Mouse (Mus musculus) cerebellum, adult 9-10 months (tissue): ENCODE data around the gene Aldh1a2.

Source experiments
- DNase-seq: peaks from one replicate; pipeline ENCODE4 v3.0.0; 2022

The Aldh1a2 gene

GRCm38 (mm10) chr9:71290730-71291129 lies 75.1 kb downstream of the Aldh1a2 start:
- DNase-seq = no peak

GRCm38 (mm10) chr9:71295501-71295900 lies 79.9 kb downstream of the Aldh1a2 start:
- no peak for DNase-seq

GRCm38 (mm10) chr9:71303594-71303993 lies 88.0 kb downstream of the Aldh1a2 start:
- DNase-seq = no peak

GRCm38 (mm10) chr9:71307106-71307789 lies 91.7 kb downstream of the Aldh1a2 start:
- DNase-seq = no peak

- DNase-seq = no peak
Observed at GRCm38 (mm10) chr9:71315960-71316359, 100.4 kb downstream of the Aldh1a2 start.

- DNase-seq = no peak
Observed at GRCm38 (mm10) chr9:71317096-71317920, 101.7 kb downstream of the Aldh1a2 start.

- DNase-seq = no peak
Observed at GRCm38 (mm10) chr9:71317921-71318241, 102.3 kb downstream of the Aldh1a2 start.

- no peak for DNase-seq
Observed at GRCm38 (mm10) chr9:71319776-71320175, 104.2 kb downstream of the Aldh1a2 start.

- DNase-seq = no peak
Observed at GRCm38 (mm10) chr9:71320246-71321155, 104.9 kb downstream of the Aldh1a2 start.

GRCm38 (mm10) chr9:71321436-71321835 lies 105.8 kb downstream of the Aldh1a2 start:
- DNase-seq = no peak

GRCm38 (mm10) chr9:71321871-71322270 lies 106.3 kb downstream of the Aldh1a2 start:
- no peak for DNase-seq

GRCm38 (mm10) chr9:71323303-71323952 lies 107.8 kb downstream of the Aldh1a2 start:
- DNase-seq = no peak

- no peak for DNase-seq
Observed at GRCm38 (mm10) chr9:71324060-71324459, 108.5 kb downstream of the Aldh1a2 start.

- DNase-seq = no peak
Observed at GRCm38 (mm10) chr9:71326261-71326660, 110.7 kb downstream of the Aldh1a2 start.

GRCm38 (mm10) chr9:71331661-71332060 lies 116.1 kb downstream of the Aldh1a2 start:
- DNase-seq = no peak

GRCm38 (mm10) chr9:71336674-71337073 lies 121.1 kb downstream of the Aldh1a2 start:
- DNase-seq = no peak

- no peak for DNase-seq
Observed at GRCm38 (mm10) chr9:71337425-71337824, 121.8 kb downstream of the Aldh1a2 start.

GRCm38 (mm10) chr9:71340116-71340515 lies 124.5 kb downstream of the Aldh1a2 start:
- DNase-seq = no peak
